Mouse (Mus musculus) kidney, adult 2 months (tissue): Measurements from ENCODE around the gene Blcap. TPM values are rescaled to one million over a fixed set of nuclear protein-coding genes. Genes with fewer than 3 reads are reported as not detected.

Experiments used
- DNase-seq: peaks from one replicate; pipeline ENCODE4 v3.0.0; 2021
- H3K27ac ChIP-seq: fragments of 200-500 bp; 2 replicates; pipeline ENCODE4 v1.5.1; 2012; ENCODE audit warnings: low read depth, low read length, control low read depth, inconsistent platforms; ENCODE audit not compliant: insufficient read depth
- H3K27me3 ChIP-seq: fragments of 200-500 bp; replicated peaks from 2 replicates; pipeline ENCODE4 v1.6.1; 2012; ENCODE audit warnings: mild to moderate bottlenecking, moderate library complexity, low read length, inconsistent platforms; ENCODE audit not compliant: control insufficient read depth, insufficient read depth
- H3K36me3 ChIP-seq: fragments of 200-500 bp; 2 replicates; pipeline ENCODE4 v1.6.1; 2012; ENCODE audit warnings: mild to moderate bottlenecking, moderate library complexity, low read length, inconsistent platforms; ENCODE audit not compliant: control insufficient read depth, insufficient read depth
- H3K4me1 ChIP-seq: fragments of 200-500 bp; 2 replicates; pipeline ENCODE4 v1.6.1; 2011; ENCODE audit warnings: low read length; ENCODE audit not compliant: control insufficient read depth, insufficient read depth
- H3K4me3 ChIP-seq: fragments of 200-500 bp; 2 replicates; pipeline ENCODE4 v1.5.1; 2011; ENCODE audit warnings: mild to moderate bottlenecking, low read depth, low read length, control low read depth; ENCODE audit not compliant: insufficient read depth
- CTCF ChIP-seq: fragments of 200-500 bp; conservative IDR thresholded peaks from 2 replicates; pipeline ENCODE4 v1.5.1; 2011; ENCODE audit warnings: low read depth, mild to moderate bottlenecking, control low read depth, low read length, moderate library complexity, mixed read lengths; ENCODE audit not compliant: insufficient read depth, insufficient read length
- POLR2A ChIP-seq: fragments of 200-500 bp; IDR thresholded peaks from one replicate; pipeline ENCODE4 v1.6.1; 2011; ENCODE audit warnings: low read depth, low read length, control low read depth
- WGBS: fragments of 180-500 bp; shearing (Covaris S2); methylation state at CpG from one replicate; pipeline ENCODE4 v1.1.7; 2018; 5-methylcytosine and 5-hydroxymethylcytosine counted together
- polyA plus RNA-seq: library from polyadenylated mRNA; depleted of rRNA; stranded (reverse); fragments of >200 nt; gene quantifications from 2 replicates; pipeline ENCODE4 v1.2.3, GENCODE M21; 2012

Blcap gene
- polyA plus RNA-seq, 1 experiment: 49.5 TPM

DNA sequence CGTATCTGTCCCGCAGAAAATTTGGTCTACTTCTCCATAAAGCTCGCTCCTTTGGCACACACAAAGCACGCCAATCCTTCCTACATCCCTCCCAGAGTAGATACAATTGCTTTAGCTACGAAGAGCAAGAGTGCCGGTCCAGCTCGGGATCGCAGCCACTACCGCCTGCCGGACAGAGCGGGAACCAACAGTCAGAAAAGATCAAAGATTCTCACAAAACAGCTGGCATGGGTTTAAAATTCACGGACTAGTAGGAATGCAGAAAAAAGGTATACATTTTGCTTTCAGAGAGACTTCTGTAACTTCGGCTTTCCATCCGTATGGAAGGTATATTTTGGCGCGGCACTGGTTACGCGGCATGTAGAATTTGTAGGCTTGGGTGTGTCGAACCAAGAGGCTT, 11.6 kb downstream of the Blcap start:
- Histone ChIP-seq H3K4me3 (no peak overlapping the region), H3K27ac (no peak overlapping the region), H3K27me3 (no peaks in the 10 kb centered on the region), H3K36me3 (no peaks in the 10 kb centered on the region), H3K4me1 (peaks cover 3% of the 10 kb centered on the region)
- WGBS: 84% methylated on average over 19 of the region's 19 CpGs
- no peak for TF ChIP-seq POLR2A
- no peak for TF ChIP-seq CTCF
- no peak for DNase-seq

DNA sequence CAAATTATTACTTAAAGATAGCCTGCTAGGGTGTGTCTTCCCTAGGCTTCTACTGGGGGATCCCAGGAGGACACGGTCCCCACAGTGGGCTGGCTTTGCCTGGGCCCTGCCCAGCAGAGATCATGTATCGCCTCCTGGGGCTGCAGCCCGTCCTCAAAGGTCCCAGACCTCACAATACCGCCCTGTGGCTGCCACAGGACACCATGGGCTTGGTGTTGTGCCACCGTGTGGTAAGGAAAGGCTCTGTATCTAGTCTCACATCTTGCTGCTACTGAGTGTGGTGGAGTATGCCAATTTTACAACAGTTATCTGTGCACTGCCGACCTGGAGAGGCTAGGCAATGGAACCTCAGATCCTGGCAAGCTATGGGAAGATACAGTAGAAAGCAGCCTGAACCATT, 12.6 kb downstream of the Blcap start:
- Histone ChIP-seq H3K4me3 (no peak overlapping the region), H3K27ac (no peak overlapping the region), H3K4me1 (peaks cover 3% of the 10 kb centered on the region; the same call in 1 of the 2 replicates), H3K27me3 (no peaks in the 10 kb centered on the region), H3K36me3 (no peaks in the 10 kb centered on the region)
- WGBS: 74% methylated on average over 6 of the region's 6 CpGs
- DNase-seq: no peak
- TF ChIP-seq POLR2A: no peak
- 0 out of 2 replicates have a peak, but pooled peaks have one; percentile 22 for TF ChIP-seq CTCF

- Histone ChIP-seq H3K36me3 (no peaks in the 10 kb centered on the region), H3K27me3 (no peaks in the 10 kb centered on the region), H3K27ac (no peak overlapping the region), H3K4me3 (no peak overlapping the region), H3K4me1 (peaks cover 5% of the 10 kb centered on the region; the same call in 1 of the 2 replicates)
- no peak for DNase-seq
- TF ChIP-seq POLR2A (no peak), CTCF (no peak)
- 71% methylated on average over 9 of the region's 9 CpGs for WGBS
Measured at GRCm38 (mm10) chr2:157558051-157558450, 13.0 kb downstream of the Blcap start.

- Histone ChIP-seq H3K4me1 (0 out of 2 replicates have a peak, but pooled peaks cover 7% of the 10 kb centered on the region), H3K36me3 (no peaks in the 10 kb centered on the region), H3K27me3 (no peaks in the 10 kb centered on the region), H3K27ac (no peak overlapping the region), H3K4me3 (no peak overlapping the region)
- TF ChIP-seq CTCF (no peak), POLR2A (no peak)
- WGBS: 61% methylated on average over 5 of the region's 5 CpGs
- DNase-seq: no peak
Measured at GRCm38 (mm10) chr2:157556074-157556698, 14.9 kb downstream of the Blcap start.

- H3K27ac ChIP-seq: no peak overlapping the region
- no peak for TF ChIP-seq POLR2A
- TF ChIP-seq CTCF: no peak
- H3K4me3 ChIP-seq: no peak overlapping the region
- H3K36me3 ChIP-seq: peaks cover 2% of the 10 kb centered on the region; the same call in 1 of the 2 replicates
- 54% methylated on average over 10 of the region's 10 CpGs for WGBS
- 0 out of 2 replicates have a peak, but pooled peaks cover 7% of the 10 kb centered on the region for H3K4me1 ChIP-seq
- DNase-seq: peak; percentile 46
- H3K27me3 ChIP-seq: no peaks in the 10 kb centered on the region
Measured at GRCm38 (mm10) chr2:157552158-157552886, 18.8 kb downstream of the Blcap start.

GRCm38 (mm10) chr2:157550292-157550691, 20.8 kb downstream of the Blcap start:
- no peaks in the 10 kb centered on the region for H3K27me3 ChIP-seq
- no peak for DNase-seq
- peaks cover 2% of the 10 kb centered on the region; the same call in 1 of the 2 replicates for H3K36me3 ChIP-seq
- WGBS: 76% methylated on average over 4 of the region's 4 CpGs
- H3K27ac ChIP-seq: no peak overlapping the region
- H3K4me3 ChIP-seq: no peak overlapping the region
- H3K4me1 ChIP-seq: 0 out of 2 replicates have a peak, but pooled peaks cover 7% of the 10 kb centered on the region
- TF ChIP-seq POLR2A: no peak
- TF ChIP-seq CTCF: no peak

GRCm38 (mm10) chr2:157546686-157547085, 24.4 kb downstream of the Blcap start:
- DNase-seq: no peak
- TF ChIP-seq POLR2A (no peak), CTCF (no peak)
- H3K4me3 ChIP-seq: no peak overlapping the region
- no peak overlapping the region for H3K27ac ChIP-seq
- H3K36me3 ChIP-seq: peaks cover 2% of the 10 kb centered on the region; the same call in 1 of the 2 replicates
- no peaks in the 10 kb centered on the region for H3K27me3 ChIP-seq
- no peaks in the 10 kb centered on the region for H3K4me1 ChIP-seq
